Mouse (Mus musculus) C2C12 (cell line): ENCODE data around the gene Maats1.

Experiments
- CEBPB ChIP-seq: IDR thresholded peaks from one replicate; pipeline ENCODE4 v1.6.1; 2011; ENCODE audit warnings: low read depth, mild to moderate bottlenecking, control low read depth, moderate library complexity
- CTCF ChIP-seq: IDR thresholded peaks from one replicate; pipeline ENCODE4 v1.5.1; 2011; ENCODE audit not compliant: control insufficient read depth, insufficient read depth, insufficient read length
- FOSL1 ChIP-seq: IDR thresholded peaks from one replicate; pipeline ENCODE4 v1.8.0; 2011; ENCODE audit warnings: mild to moderate bottlenecking, low read length; ENCODE audit not compliant: poor library complexity, insufficient read depth, severe bottlenecking
- MYOD1 ChIP-seq: IDR thresholded peaks from one replicate; pipeline ENCODE4 v1.6.1; 2011; ENCODE audit warnings: low read depth; ENCODE audit not compliant: control insufficient read depth, insufficient read length
- MYOG ChIP-seq: IDR thresholded peaks from one replicate; pipeline ENCODE4 v1.6.1; 2011; ENCODE audit not compliant: control insufficient read depth, insufficient read length; ENCODE audit errors: extremely low read depth

DNA sequence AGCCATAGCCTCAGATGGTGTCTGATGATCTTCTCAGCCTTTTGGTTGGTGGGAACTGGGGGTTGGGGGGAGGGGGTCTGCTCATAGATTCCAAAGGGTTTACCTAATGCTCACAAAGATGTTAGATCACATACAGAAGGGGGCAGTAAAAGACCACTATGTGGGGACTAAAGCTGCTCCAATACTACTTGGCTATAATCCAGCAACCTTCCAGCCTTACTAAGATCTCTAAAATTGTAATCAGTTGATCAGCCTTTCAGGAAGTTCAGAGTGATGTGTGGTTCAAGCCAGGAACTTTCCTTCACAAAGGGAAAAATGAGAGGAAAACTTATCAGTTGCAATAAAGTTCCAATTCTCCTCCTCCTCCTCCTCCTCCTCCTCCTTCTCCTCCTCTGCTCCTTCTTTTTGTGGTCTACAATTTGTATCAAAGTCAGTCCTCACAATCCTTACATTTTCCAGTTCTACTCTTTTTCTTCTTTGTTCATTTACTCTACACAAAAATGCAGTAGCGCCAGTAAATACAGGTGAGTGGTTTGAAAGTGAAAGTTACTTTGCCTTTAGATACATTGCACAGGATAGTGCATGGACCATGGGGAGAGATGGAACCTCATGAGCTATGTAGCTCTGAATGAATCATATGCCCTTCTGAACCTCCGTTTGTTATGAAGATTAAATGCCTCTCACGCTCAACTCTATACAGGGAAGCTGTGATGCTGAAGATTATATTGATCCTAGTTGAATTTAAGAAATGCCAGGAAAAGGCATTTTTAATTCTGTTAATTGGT is 3.2 kb upstream of the Maats1 start:
- TF ChIP-seq CTCF (no peak), FOSL1 (no peak), MYOD1 (no peak), MYOG (no peak), CEBPB (no peak)
